Mouse (Mus musculus) layer of hippocampus, postnatal 10 days (tissue): Measurements from ENCODE around the gene Slc39a1. TPM values are rescaled to one million over a fixed set of nuclear protein-coding genes. Genes with fewer than 3 reads are reported as not detected.
"Not testable (repeated sequence)": the region's sequence is repeated elsewhere in the genome, so short reads cannot be mapped to it uniquely, and the experiment has no call there.

Experiments used
- DNase-seq, 2 experiments: peaks; one replicate each; pipeline ENCODE4 v3.0.0; 2021; ENCODE audit warnings: low spot score in 2 of 2
- total RNA-seq, 2 experiments: library from RNA; stranded (reverse); gene quantifications; 2 replicates each; pipeline ENCODE4 v1.2.3; 2021

Gene Slc39a1
- total RNA-seq, 2 experiments from 2014 or later = 48.6 to 52.3 TPM

- DNase-seq = no peak
These were observed 6.7 kb upstream of the Slc39a1 start for GRCm38 (mm10) chr3:90241251-90241650.

DNA sequence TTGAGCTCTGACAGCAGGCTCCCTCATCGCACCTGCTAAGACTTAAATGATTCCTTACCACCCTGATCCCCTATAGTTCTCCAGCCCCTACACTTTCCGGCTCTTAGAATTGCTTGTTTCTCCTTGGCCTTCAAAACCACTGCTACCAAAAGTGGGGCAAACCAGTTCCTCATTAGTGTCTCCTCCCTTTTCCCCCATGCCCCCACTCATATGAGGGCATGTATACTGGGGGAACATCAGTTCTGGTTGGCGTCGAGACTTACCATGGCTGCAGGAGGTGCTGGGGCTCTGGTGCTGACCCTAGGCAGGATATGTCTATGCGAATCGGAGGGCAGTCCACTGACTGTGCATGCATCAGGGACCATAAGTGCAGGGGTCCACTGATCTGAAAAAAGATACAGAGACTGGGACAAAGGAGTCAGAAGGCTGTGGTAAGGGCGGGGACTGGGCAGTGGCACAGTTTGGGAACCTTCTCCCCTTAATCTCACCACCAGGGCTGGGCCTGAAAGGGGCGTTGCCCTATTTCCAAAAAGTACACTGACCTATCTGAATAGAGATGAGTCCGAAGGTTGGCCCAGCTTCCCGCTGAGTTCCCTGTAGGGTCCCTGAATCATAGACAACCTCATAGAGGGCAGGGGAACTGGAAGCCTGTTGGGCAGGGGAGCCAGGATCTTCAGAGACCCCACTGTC is 6.2 kb upstream of the Slc39a1 start:
- no peak for DNase-seq

DNA sequence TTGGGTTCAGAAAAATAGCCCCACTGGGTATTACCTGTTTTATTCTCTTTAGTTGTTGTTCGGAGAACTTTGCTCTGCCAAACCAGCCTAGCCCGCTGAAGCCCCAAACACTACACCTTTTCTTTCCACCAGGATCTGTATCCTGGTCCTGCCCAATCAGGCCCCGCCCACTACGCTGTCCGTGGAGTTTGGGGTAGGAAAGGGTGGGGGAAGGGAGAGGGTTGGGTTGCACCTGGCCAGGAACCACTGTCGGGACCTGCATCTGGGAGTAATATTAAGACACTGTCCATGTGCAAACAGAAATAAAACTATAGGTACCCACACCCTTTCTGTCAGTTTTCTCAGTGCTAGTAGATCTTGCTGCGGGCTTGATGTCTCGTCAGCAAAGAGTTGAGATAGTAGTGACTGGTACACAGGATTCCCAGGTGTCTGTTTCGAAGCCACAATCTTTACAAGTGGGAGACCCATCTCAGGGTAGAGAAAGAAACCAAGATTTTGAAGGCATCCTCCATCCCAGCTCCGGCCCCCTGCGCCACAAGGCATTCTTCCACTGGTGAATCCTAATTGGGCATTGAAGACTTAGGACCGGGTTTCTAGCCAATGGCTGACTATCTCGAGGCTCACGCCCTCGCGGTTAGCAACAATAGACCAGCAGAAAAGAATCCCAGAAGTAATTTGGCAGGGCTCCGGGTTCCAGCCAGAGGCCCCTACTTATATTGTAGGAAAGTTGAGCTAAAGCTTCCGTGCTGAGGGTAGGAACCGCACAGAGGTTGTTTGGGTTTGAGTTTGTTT is 4.8 kb upstream of the Slc39a1 start, which contains the start of gene Creb3l4:
Creb3l4 (minus strand) TSS at position 529 of the 792 bp plus-strand sequence.
- DNase-seq = no peak

- no peak for DNase-seq
These were observed 2.6 kb upstream of the Slc39a1 start for GRCm38 (mm10) chr3:90245406-90245805.

- no peak for DNase-seq
These were observed 377 bp upstream of the Slc39a1 start for GRCm38 (mm10) chr3:90247630-90247959.

DNA sequence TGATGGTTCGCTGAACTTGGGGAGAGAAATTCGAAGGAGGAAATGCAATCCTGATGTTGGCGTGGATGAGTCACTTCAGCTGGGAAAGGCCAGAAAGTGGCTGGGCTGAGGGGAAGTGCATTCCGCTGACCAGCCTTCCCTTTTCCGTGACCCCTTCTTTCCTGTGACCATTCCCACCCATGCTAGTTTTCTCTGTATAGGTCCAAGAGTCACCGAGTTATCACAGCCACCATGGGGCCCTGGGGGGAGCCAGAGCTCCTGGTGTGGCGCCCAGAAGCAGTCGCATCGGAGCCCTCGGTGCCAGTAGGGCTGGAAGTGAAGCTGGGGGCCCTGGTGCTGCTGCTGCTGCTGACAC is 751 bp downstream of the Slc39a1 start:
- DNase-seq = peak in 1 of 2 experiments; percentile 37

DNA sequence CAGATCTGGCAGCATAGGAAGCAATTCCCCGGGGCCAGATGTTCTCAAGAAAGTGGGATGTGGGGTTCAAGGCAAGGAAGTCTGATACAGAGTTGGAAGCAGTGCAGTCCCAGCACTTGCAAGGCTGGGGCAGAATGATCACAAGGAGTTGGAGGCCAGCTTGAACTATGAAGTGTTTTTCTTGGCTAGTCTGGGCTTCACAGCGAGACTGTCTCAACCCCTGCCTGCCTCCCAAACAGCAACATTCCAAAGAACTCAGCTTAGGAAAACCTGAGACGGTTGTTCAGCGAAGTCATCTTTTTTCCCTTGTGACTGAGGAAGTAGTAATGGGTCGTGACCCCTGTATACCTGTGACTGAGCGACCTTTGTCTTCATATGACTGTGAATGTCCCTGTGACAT is 2.8 kb downstream of the Slc39a1 start:
- DNase-seq = no peak

DNA sequence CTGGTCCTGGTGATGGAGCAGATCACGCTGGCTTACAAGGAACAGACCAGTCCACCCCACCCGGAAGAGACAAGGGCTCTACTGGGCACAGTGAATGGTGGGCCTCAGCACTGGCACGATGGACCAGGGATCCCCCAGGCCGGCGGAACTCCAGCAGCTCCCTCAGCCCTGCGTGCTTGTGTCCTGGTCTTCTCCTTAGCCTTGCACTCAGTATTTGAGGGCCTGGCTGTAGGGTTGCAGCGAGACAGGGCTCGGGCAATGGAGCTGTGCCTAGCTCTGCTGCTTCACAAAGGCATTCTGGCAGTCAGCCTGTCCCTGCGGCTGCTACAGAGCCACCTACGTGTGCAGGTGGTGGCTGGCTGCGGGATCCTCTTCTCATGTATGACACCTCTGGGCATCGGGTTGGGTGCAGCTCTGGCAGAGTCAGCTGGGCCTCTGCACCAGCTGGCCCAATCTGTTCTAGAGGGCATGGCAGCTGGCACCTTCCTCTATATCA is 3.8 kb downstream of the Slc39a1 start:
- DNase-seq = not testable (repeated sequence)

DNA sequence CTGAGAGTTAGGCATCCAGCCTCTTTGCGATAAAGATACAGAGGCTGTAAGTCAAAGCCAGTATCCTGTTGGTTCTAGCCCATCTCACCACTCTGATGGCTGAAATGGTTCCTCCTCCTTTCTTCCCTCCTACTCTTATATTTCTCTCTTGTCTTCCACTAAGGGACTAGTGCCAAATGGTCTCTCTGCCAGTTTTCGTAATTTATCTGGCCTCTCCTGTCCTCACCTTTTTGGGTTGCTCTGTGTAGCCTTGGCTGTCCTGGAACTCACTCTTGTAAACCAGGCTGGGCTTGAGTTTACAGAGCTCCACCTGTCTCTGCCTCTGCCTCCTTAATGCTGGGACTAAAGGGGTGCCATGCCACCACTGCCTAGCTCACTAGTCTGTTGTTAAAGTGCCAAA is 4.7 kb downstream of the Slc39a1 start:
- DNase-seq = not testable (repeated sequence)

DNA sequence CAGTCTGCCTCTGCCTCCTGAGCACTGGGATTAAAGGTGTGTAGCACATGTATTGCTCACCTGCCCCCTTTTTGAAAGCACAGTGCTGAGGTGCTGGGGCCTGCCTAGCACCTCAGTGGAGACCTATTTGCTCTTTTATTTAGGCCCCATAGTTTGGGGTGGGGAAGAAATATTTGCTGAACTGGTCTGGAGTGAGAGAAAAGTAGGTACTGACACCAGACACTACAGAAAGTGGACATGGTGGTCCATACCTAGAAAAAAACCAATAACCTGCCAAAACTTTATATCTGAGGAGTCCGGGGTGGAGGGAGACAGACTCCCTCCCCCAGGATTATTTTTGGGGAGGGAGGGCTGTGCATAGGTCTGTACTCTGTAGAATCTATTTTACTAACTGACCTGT is 5.2 kb downstream of the Slc39a1 start:
- DNase-seq = not testable (repeated sequence)

GRCm38 (mm10) chr3:90253653-90254418 is 5.9 kb downstream of the Slc39a1 start, which contains the start of gene Crtc2:
Gene Crtc2, plus strand, starts transcription at chr3:90254163.
- DNase-seq = peak; percentile 92 to 94

- DNase-seq = no peak
These were observed 6.6 kb downstream of the Slc39a1 start for GRCm38 (mm10) chr3:90254419-90255193.

DNA sequence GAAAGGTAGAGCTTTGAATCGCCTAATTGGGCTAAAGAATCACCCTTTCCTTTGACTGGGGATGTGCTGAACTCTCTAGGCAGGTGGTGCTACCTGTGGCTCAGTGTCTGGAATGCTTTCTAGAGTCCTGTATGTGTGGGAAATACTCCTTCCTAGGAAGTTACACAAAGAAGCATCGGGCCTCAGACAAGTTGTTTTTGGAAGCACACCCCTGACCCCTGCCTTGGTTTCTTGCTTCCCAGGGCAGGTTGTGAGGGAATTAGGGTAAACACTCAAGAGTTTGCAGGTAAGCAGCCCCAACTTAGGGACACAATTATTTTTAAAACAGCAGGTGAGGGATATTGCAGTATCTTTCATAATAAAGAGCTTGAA is 7.2 kb downstream of the Slc39a1 start:
- DNase-seq = no peak

DNA sequence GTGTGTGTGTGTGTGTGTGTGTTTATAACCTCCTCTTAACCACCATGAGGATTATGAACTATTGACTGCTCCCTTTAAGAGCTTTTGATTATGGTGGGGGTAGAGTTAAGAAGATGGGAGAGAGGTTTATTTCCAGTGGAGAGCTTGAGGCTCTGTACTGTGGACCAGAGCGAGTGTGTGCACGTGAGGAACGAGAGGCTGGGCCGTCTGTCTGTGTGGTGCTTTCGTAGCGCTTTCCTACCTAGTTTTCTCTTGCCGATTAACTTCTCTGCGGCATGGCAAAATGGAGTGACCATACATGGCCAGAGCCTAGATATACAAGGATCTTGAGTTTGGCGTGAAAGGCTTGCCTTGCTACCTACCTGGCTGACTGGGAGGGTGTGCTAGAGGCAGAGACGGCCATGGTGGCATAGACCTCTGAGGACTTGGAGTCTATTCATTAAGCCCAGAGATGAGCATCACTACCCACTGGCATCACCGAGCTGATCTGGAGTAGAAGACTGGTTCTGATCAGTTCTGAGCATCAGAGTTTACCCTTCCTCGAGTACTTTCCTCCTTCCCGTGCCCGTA is 7.9 kb downstream of the Slc39a1 start:
- DNase-seq = no peak

DNA sequence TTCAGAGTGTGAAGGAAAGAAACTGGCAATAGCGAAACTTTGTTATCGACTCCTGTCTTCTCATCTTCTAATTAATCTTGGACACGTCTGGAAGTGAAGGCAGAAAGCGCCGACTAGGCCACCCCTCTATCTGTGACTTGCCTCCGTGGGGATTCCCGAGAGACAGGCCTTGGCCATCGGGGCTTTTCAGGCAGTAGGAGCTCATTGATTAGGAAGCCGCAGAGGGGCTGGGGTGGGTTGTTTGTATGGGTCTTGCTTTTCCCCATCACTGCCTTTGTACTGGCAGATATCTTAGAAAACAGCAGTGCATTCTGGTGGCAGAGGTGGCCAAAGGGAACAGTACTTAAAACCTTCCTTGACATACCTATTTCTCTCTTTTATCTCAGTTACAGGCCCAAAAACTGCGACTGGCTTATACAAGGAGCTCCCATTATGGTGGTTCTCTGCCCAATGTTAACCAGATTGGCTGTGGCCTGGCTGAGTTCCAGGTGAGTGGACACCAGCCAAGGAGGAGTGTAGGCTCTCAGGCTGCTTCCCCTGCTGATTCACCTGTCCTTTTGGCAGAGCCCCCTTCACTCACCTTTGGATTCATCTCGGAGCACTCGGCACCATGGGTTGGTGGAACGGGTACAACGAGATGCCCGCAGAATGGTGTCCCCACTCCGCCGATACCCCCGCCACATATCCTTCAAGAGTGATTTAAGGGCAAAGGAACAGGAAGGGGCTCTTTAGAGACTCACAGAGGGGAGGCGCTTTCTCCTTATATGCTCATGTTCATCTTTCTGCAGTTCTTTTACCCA is 9.0 kb downstream of the Slc39a1 start:
- DNase-seq = no peak

GRCm38 (mm10) chr3:90258521-90258920 is 10.5 kb downstream of the Slc39a1 start:
- no peak for DNase-seq

- no peak for DNase-seq
These were observed 15.3 kb downstream of the Slc39a1 start for GRCm38 (mm10) chr3:90263121-90263771.

- no peak for DNase-seq
These were observed 16.7 kb downstream of the Slc39a1 start for GRCm38 (mm10) chr3:90264687-90265033.
